Mouse (Mus musculus) hindbrain, embryonic 12.5 days (tissue): Measurements from ENCODE around the gene Btnl1. TPM values are rescaled to one million over a fixed set of nuclear protein-coding genes. Genes with fewer than 3 reads are reported as not detected.

Experiments used
- ATAC-seq: fragments of 200-750 bp; cut with Nextera tagmentation; 2 replicates; pipeline ENCODE4 v1.8.0; 2017; ENCODE audit warnings: moderate TSS enrichment; ENCODE audit not compliant: low FRiP score
- H3K27ac ChIP-seq: fragments of 300-500 bp; sonication (generic); 2 replicates; pipeline ENCODE4 v1.5.1; 2016; ENCODE audit warnings: mild to moderate bottlenecking
- H3K27me3 ChIP-seq: fragments of 300-500 bp; sonication (generic); 2 replicates; pipeline ENCODE4 v1.6.1; 2016; ENCODE audit warnings: mild to moderate bottlenecking
- H3K36me3 ChIP-seq: fragments of 300-500 bp; sonication (generic); 2 replicates; pipeline ENCODE4 v1.6.1; 2016; ENCODE audit warnings: mild to moderate bottlenecking
- H3K4me1 ChIP-seq: fragments of 300-500 bp; sonication (generic); 2 replicates; pipeline ENCODE4 v1.6.1; 2016
- H3K4me2 ChIP-seq: fragments of 300-500 bp; sonication (generic); replicated peaks from 2 replicates; pipeline ENCODE4 v1.6.1; 2016; ENCODE audit warnings: mild to moderate bottlenecking
- H3K4me3 ChIP-seq: fragments of 300-500 bp; sonication (generic); 2 replicates; pipeline ENCODE4 v1.5.1; 2016; ENCODE audit warnings: mild to moderate bottlenecking
- H3K9ac ChIP-seq: fragments of 300-500 bp; sonication (generic); 2 replicates; pipeline ENCODE4 v1.6.1; 2016; ENCODE audit warnings: mild to moderate bottlenecking, moderate library complexity
- H3K9me3 ChIP-seq: fragments of 300-500 bp; sonication (generic); replicated peaks from 2 replicates; pipeline ENCODE4 v1.6.1; 2016; ENCODE audit warnings: mild to moderate bottlenecking
- WGBS: fragments of 180-500 bp; shearing (Covaris S2); methylation state at CpG from one replicate; pipeline ENCODE4 v1.1.7; 2016; 5-methylcytosine and 5-hydroxymethylcytosine counted together
- polyA plus RNA-seq: library from polyadenylated mRNA; unstranded; fragments of >200 nt; fragmentation: Nextera tagmentation; extraction: Ambion mirVana; gene quantifications from 2 replicates; pipeline ENCODE4 v1.2.1, GENCODE M21; 2016

Btnl1 gene
- not detected in 2 replicates for polyA plus RNA-seq

DNA sequence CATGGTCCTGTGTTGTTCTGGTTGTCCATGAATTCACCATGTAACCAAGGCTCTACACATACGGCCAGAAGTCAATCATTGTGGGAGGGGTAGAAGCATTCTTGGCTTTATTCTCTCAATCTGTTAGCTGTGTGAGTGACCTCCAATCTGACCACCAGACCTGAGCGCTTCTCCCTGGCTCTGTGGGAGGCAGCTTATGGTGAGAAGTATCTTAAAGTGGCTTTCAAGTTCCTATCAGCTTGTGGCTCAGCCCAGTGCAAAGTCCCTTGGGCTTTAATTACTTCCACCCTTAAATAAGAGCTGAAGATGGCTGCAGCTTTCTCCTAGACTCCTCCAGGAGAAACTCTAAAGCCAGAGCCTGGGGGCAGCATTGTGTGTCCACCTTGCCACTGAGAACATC is at the start of gene Btnl1:
Gene Btnl1 (plus strand): TSS at position 286 of the 400 bp plus-strand sequence.
- no peak within 1 kb of the TSS for H3K9ac ChIP-seq
- no peak within 1 kb of the TSS for H3K27ac ChIP-seq
- H3K4me2 ChIP-seq = no peak within 1 kb of the TSS
- ATAC-seq = no peak
- no peaks in the 10 kb centered on the region for H3K9me3 ChIP-seq
- H3K27me3 ChIP-seq = no peaks in the 10 kb centered on the region
- no peak within 1 kb of the TSS for H3K4me3 ChIP-seq
- H3K36me3 ChIP-seq = no peaks in the 10 kb centered on the region
- no peaks in the 10 kb centered on the region for H3K4me1 ChIP-seq
- 85% methylated on average over 2 of the region's 2 CpGs for WGBS

DNA sequence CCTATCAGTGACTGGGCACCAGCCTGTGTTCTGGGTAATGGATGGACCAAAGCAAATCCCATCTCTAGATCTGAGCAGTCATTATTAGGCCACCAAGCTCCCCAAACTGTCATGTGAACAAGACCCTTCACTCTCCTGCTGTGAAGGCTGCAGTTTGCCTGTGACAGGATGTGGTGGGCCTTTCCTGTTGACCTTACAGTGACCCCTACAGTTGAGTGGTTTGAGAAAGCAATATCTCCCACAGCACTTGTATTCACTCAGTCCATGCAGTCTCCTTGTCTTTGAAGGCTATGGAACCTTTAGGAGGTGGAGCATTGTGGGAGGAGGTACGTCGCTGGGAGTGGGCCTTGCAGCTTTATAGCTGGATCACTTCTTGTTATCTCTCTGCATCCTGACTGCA is 47.1 kb upstream of the Btnl1 start:
- Histone ChIP-seq H3K36me3 (no peaks in the 10 kb centered on the region), H3K27ac (no peak overlapping the region), H3K4me3 (no peak overlapping the region), H3K9me3 (no peaks in the 10 kb centered on the region), H3K4me1 (no peaks in the 10 kb centered on the region), H3K27me3 (no peaks in the 10 kb centered on the region), H3K4me2 (no peak overlapping the region), H3K9ac (no peak overlapping the region)
- ATAC-seq = no peak
- 63% methylated on average over 2 of the region's 2 CpGs for WGBS

DNA sequence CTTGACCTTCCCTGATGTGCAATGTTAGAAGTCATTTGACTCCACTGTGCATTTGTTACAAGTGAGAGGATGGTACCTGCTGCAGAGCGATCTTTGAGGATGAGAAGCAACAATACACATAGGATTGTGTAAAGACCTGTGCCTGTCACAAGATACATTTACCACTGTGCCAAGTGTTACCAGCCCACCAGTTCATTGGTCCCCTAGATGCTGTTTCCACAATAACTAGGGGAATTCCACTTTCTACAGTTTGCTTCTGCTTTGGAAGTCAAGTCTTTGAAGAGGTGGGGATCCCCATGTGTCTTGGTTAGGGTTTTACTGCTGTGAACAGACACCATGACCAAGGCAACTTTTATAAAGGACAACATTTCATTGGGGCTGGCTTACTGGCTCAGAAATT is 45.7 kb upstream of the Btnl1 start:
- no peaks in the 10 kb centered on the region for H3K9me3 ChIP-seq
- no peak overlapping the region for H3K4me3 ChIP-seq
- H3K4me1 ChIP-seq = no peaks in the 10 kb centered on the region
- H3K9ac ChIP-seq = no peak overlapping the region
- H3K4me2 ChIP-seq = no peak overlapping the region
- H3K27me3 ChIP-seq = no peaks in the 10 kb centered on the region
- no peaks in the 10 kb centered on the region for H3K36me3 ChIP-seq
- ATAC-seq = no peak
- H3K27ac ChIP-seq = no peak overlapping the region
- 89% methylated on average over 1 of the region's 1 CpGs for WGBS

DNA sequence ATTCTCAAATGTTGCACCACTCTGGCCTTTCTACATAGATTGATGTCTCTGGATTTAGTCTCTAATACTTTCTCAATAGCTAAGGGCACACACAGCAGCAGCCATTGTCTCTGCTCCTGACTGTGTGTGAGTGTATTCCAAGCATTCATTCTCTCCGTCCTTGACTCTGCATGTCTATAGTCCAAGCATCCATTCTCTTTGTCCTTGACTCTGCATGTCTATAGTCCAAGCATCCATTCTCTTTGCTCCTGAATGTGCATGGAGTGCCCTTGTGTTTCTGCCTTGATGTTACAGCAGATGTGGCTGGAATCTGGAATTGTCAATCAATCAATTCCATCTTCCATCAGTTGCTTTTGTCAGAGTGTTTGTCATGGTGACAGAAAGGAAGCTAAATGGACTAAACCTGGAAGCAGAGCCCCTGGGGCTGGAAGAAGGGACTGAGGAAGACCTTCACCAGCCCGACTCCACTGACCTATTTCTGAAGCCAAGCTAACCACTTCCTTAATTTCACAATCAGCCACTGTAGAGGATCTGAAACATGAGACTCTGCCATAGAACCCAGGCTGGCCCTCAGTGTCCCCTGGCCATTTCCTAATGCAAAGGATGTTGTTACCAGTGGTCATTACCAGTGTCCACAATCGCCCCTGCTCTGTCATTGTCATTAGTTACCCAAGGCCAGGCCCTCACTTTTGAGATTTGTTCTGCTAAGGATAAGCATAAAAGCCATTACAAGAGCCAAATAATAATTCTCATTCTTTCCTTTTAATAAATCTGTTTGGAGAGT is 36.1 kb upstream of the Btnl1 start:
- no peak overlapping the region for H3K9ac ChIP-seq

DNA sequence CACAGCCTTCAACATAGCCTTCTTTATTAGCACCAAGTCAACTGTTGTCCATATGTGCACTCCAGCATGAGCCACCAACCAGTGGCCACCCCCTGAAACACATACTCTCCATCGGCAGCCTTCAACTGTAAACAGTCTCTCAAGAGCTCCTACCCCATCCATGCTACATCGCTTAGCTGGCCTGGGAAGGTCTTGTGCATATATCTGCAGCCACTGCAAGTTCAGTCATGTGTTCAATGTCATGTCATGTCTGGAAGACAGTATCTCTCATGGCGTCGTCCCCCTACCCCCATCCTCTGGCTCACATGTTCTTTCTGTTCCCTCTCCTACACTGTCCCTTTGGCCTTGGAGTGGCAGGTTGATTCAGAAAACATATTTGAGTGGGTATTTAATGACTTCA is 32.0 kb upstream of the Btnl1 start:
- Histone ChIP-seq H3K36me3 (no peaks in the 10 kb centered on the region), H3K4me3 (no peak overlapping the region), H3K27me3 (no peaks in the 10 kb centered on the region), H3K9ac (no peak overlapping the region), H3K4me2 (no peak overlapping the region), H3K4me1 (no peaks in the 10 kb centered on the region), H3K9me3 (no peaks in the 10 kb centered on the region), H3K27ac (no peak overlapping the region)
- WGBS = 90% methylated on average over 4 of the region's 4 CpGs
- ATAC-seq = no peak

More for the DNA sequence above, 36.1 kb upstream of the Btnl1 start:
- H3K27me3 ChIP-seq = no peaks in the 10 kb centered on the region
- H3K4me3 ChIP-seq = no peak overlapping the region
- 39% methylated on average over 3 of the region's 3 CpGs for WGBS
- H3K9me3 ChIP-seq = no peaks in the 10 kb centered on the region
- H3K27ac ChIP-seq = no peak overlapping the region
- ATAC-seq = no peak
- H3K4me1 ChIP-seq = no peaks in the 10 kb centered on the region
- no peaks in the 10 kb centered on the region for H3K36me3 ChIP-seq
- no peak overlapping the region for H3K4me2 ChIP-seq

DNA sequence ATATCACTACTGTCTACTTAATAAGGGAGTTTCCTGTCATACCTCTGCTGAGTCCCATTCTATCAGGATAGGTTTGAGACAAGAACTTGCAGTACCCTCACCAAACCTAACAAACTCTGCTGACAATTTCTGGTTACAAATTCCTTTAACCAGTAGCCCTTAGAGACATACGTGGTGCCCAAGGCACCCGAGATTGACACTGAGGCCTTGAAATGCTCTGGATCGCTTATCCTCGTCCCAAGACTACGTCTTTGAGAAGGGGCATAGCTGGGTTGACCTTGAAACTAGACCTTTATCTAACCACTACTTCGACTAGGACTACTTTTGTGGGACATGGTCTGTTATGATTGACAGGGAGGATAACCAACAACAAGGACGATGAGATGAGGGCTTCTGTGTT is 31.4 kb upstream of the Btnl1 start:
- 86% methylated on average over 7 of the region's 7 CpGs for WGBS

DNA sequence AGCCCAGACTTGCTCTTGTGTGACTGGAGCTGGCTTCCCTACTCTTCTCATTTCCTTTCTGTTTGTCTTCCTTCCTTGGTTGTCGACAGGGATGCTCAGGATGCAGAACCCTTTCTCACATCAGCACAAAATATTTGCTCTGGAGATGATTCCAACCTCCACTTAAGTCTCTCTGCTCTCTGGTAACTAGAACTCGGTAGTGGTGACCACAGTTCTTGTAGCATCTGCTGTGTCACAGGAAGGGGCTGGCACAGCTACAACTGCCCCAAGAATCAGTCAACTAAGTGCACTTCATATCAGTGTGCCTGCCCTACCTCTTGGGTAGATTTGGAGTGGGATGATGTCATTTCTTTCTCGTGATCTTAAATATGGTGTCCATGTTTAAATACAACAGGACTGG is 30.9 kb upstream of the Btnl1 start:
- Histone ChIP-seq H3K4me2 (no peak overlapping the region), H3K27ac (no peak overlapping the region), H3K27me3 (no peaks in the 10 kb centered on the region), H3K4me1 (no peaks in the 10 kb centered on the region), H3K9me3 (no peaks in the 10 kb centered on the region), H3K9ac (no peak overlapping the region), H3K4me3 (no peak overlapping the region), H3K36me3 (no peaks in the 10 kb centered on the region)
- no peak for ATAC-seq
- WGBS = 78% methylated on average over 3 of the region's 3 CpGs

More for the DNA sequence above, 31.4 kb upstream of the Btnl1 start:
- Histone ChIP-seq H3K27ac (no peak overlapping the region), H3K9me3 (no peaks in the 10 kb centered on the region), H3K9ac (no peak overlapping the region), H3K36me3 (no peaks in the 10 kb centered on the region), H3K4me3 (no peak overlapping the region), H3K27me3 (no peaks in the 10 kb centered on the region), H3K4me2 (no peak overlapping the region), H3K4me1 (no peaks in the 10 kb centered on the region)
- ATAC-seq = no peak

DNA sequence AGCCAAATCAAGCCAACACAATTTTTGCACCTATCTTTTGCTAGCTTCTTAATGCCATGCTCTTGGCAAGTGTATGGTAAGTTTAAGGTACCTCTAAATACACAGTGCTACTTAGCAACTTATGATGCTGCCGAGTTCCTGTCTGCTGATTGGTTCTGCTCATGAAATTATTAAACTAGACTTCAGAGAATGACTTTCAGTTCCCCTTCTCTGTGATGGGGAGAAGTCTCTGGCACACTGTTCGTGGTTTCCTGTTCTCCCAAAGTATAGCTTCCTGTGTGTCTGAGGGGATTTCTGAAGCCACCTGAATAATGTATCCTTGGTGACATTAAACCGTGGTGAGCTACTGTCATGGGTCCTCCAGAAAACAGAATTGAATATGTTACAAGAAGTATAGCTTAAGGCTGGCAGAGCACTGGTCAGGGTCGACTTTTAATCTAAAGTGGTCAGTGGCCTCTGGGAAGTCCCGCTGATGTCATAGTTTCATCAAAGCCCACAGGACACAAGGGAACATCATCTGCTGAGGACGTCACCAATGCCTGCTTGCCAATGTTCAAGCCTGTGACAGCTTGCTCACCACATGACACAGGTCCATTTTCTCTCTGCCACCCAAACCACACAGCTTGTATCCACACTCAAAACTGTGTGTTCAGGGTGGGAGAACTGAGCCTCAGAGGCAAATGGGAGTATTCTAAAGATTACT is 29.2 kb upstream of the Btnl1 start:
- Histone ChIP-seq H3K36me3 (no peaks in the 10 kb centered on the region), H3K27ac (no peak overlapping the region), H3K4me2 (no peak overlapping the region), H3K9me3 (no peaks in the 10 kb centered on the region), H3K4me3 (no peak overlapping the region), H3K9ac (no peak overlapping the region), H3K27me3 (no peaks in the 10 kb centered on the region), H3K4me1 (no peaks in the 10 kb centered on the region)
- 77% methylated on average over 6 of the region's 6 CpGs for WGBS
- ATAC-seq = no peak

DNA sequence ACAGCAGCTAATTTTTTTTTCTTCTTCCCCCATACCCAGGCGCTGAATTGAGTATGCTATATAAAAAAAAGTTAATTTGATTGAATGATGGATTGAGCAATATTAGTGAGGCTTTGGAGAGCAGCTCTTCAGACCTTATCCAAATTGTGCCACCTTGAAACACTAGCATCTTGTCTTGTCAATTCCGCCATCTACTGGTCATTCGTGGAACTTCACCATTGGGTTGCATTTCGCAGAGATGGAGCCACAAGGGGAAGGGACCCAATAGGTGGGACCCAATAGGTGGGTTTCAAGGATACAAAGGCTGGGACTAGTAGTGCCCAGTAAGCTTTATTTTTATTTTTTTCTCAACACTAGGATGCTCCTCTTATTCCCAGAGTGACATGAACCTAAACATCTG is 27.5 kb upstream of the Btnl1 start:
- Histone ChIP-seq H3K9me3 (no peaks in the 10 kb centered on the region), H3K27me3 (no peaks in the 10 kb centered on the region; the same call in 1 of the 2 replicates), H3K36me3 (no peaks in the 10 kb centered on the region), H3K4me1 (no peaks in the 10 kb centered on the region), H3K9ac (no peak overlapping the region), H3K4me3 (no peak overlapping the region), H3K27ac (no peak overlapping the region), H3K4me2 (no peak overlapping the region)
- WGBS = 8% methylated on average over 4 of the region's 4 CpGs
- ATAC-seq = no peak

DNA sequence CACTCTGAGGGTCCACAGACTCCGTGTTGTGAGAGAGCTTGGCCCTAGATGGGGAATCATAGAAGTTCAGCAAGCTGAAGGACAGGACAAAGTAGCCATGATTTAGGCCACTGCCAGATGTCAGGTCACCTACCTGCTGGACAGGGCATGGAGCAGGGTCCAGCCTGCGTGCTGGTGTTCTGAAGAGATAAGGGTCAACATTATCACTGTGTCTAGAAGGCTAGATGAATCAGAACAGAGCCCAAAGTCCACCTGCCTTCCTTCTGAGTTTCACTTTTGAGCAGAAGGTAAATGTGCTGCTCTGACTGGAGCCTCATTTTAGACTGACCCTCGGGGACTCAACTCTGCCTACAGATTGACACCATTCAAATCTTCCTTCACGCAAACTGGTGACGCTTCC is 22.4 kb upstream of the Btnl1 start, which contains the start of gene Btnl2:
Gene Btnl2 (plus strand): TSS at position 284 of the 400 bp plus-strand sequence.
- Histone ChIP-seq H3K27ac (no peak within 1 kb of the TSS), H3K4me3 (no peak within 1 kb of the TSS), H3K27me3 (peaks cover 3% of the 10 kb centered on the region; the same call in 1 of the 2 replicates), H3K36me3 (no peaks in the 10 kb centered on the region), H3K9me3 (no peaks in the 10 kb centered on the region), H3K4me1 (no peaks in the 10 kb centered on the region), H3K4me2 (no peak within 1 kb of the TSS), H3K9ac (no peak within 1 kb of the TSS)
- no peak for ATAC-seq
- WGBS = 87% methylated on average over 5 of the region's 5 CpGs

DNA sequence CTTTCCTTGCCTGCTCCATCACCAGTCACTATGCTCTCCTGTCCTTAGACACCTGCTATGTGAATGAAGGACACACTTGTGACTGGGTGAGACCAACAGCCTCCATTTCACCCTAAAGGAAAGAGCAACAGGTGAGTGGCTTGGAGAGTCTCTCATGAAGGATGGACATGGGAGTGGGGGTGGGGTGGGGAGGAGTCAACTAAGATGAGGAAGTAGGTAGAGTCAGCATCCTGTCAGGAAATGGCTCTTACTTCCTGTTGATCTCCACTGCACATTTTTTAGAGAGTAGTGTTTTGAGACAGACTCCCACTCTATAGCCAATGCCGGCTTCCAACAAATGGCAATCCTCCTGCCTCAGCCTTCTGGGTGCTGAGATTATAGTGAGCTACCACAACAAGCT is 22.0 kb upstream of the Btnl1 start:
- Histone ChIP-seq H3K36me3 (no peaks in the 10 kb centered on the region), H3K4me2 (no peak overlapping the region), H3K9ac (no peak overlapping the region), H3K27me3 (peaks cover 3% of the 10 kb centered on the region; the same call in 1 of the 2 replicates), H3K27ac (no peak overlapping the region), H3K4me3 (no peak overlapping the region), H3K4me1 (no peaks in the 10 kb centered on the region), H3K9me3 (no peaks in the 10 kb centered on the region)
- no peak for ATAC-seq
- 97% methylated on average over 1 of the region's 1 CpGs for WGBS

DNA sequence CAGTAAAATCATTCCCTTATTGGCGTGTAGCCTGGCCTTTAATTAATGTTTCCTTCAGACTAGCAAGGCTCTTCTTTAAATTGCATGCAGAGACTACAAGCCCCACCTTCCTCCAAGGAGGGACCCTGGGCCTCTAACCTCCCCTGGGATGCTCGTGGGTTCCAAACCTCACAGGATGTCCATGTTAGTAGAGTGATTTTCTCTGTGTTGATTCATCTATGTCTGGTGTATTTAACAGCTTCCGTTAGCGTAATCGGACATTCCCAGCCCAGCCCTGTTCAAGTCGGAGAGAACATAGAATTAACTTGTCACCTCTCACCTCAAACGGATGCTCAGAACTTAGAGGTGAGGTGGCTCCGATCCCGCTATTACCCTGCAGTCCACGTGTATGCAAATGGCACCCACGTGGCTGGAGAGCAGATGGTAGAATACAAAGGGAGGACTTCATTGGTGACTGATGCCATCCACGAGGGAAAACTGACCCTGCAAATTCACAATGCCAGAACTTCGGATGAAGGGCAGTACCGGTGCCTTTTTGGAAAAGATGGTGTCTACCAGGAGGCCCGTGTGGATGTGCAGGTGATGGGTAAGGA is 13.9 kb upstream of the Btnl1 start:
- no peak overlapping the region for H3K9ac ChIP-seq
- H3K4me2 ChIP-seq = no peak overlapping the region
- peaks cover 1% of the 10 kb centered on the region; the same call in 1 of the 2 replicates for H3K27me3 ChIP-seq
- H3K4me1 ChIP-seq = no peaks in the 10 kb centered on the region
- WGBS = 88% methylated on average over 15 of the region's 15 CpGs
- no peaks in the 10 kb centered on the region for H3K36me3 ChIP-seq
- no peak for ATAC-seq
- H3K4me3 ChIP-seq = no peak overlapping the region
- no peak overlapping the region for H3K27ac ChIP-seq
- no peaks in the 10 kb centered on the region for H3K9me3 ChIP-seq
